Mouse (Mus musculus) olfactory bulb, adult 2 months (tissue): Measurements from ENCODE around the gene Adcy5.

Experiments
- CTCF ChIP-seq: fragments of 200-500 bp; IDR thresholded peaks from 2 replicates; pipeline ENCODE4 v1.5.1; 2012; ENCODE audit warnings: low read depth, mild to moderate bottlenecking, low read length, moderate library complexity; ENCODE audit not compliant: insufficient read depth
- POLR2A ChIP-seq: fragments of 200-500 bp; IDR thresholded peaks from 2 replicates; pipeline ENCODE4 v1.6.1; 2012; ENCODE audit warnings: mild to moderate bottlenecking, low read depth, low read length, moderate library complexity; ENCODE audit not compliant: insufficient read depth

GRCm38 (mm10) chr16:35206426-35206825, 51.7 kb downstream of the Adcy5 start:
- TF ChIP-seq POLR2A (no peak), CTCF (no peak)
